Mouse (Mus musculus): Measurements from ENCODE around the gene Krt83.
"Not testable (repeated sequence)": the region's sequence is repeated elsewhere in the genome, so short reads cannot be mapped to it uniquely, and the experiment has no call there.

Gene Krt83

DNA sequence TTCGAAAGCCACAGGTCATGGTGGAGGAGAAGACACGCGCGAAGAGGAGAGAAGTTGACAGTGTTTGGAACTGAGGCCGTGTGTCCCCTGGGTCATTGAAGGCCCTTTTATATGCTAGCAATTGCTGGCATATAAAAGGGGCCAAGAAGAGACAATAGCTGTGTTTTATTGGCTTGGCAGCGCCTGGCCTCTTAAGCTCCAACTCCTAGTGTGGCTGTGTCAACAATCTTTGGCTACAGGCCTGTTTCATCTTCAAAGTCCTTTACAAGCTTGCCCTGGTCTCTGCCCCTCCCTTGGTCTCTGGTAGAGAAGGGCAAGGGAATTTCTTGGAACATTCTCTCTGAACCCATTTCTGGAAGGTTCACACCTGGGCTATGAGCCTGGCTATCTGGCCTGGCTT, at the start of gene Krt83:
TSS of gene Krt83 (minus strand) at position 82 of the 400 bp plus-strand sequence.
- no peaks in the 10 kb centered on the region for H3K27me3 ChIP-seq (ENCODE audit: control insufficient read depth, insufficient read depth, low read length, poor library complexity, severe bottlenecking)
- DNase-seq (ENCODE audit: low read depth, low spot score) = no peak

DNA sequence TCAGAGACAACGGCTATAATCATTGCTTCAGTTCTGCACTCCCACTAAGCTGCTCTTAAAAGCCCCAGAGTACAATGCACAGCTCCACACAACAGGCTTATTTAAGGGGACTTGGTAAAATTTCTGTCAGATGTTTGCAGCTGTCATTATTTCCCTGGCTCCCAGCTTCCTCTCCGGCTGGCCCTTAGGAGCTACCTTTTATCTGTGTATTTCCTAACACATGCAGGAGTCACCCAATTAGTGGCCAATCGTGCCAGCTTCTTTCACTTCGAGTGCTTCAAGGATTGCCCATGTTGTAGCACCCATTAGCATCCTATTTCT, 47.2 kb upstream of the Krt83 start:
- DNase-seq (ENCODE audit: low read depth, low spot score) = no peak
- H3K36me3 ChIP-seq (ENCODE audit: control insufficient read depth, insufficient read depth, low read length, poor library complexity, severe bottlenecking) = no peaks in the 10 kb centered on the region

More for the DNA sequence above, at the start of gene Krt83:
- H3K36me3 ChIP-seq (ENCODE audit: control insufficient read depth, insufficient read depth, low read length, poor library complexity, severe bottlenecking) = no peaks in the 10 kb centered on the region

DNA sequence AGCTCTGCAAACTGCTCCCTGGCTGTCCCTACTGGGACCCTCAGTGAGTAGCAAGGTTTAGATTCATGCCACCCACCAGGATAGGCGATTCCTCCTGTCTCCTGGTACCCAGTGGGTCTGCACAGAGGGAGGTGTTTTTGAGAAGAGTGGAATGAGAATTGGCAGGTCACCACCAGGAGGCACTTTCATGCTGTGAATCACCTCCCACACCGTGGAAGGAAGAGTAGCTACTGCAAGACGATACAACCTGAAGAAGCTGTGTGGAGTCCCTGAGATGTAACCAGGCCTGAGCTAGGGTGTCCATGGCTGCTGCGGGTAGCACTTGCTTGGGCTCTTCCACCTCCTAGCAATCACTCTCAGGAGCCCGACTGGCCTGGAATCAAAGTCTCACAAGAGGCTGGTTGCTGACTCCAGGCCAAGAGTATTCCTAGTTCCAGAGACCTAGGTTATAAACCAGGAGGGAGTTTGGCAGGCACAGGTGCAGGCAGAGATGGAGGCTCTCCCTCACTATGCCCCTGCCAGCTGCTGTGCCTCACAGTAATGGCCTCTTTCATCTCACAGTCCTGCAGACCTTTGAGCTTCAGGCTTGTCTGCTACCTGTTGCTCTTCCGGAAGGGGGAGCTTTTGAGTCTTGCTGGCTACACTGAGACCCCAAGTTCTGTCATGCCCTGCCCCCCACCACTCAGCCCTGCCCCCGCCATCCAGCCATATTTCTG, 46.7 kb upstream of the Krt83 start:
- no peak for DNase-seq (ENCODE audit: low read depth, low spot score)
- Histone ChIP-seq H3K27me3 (ENCODE audit: control insufficient read depth, insufficient read depth, low read length, poor library complexity, severe bottlenecking) (no peaks in the 10 kb centered on the region), H3K36me3 (ENCODE audit: control insufficient read depth, insufficient read depth, low read length, poor library complexity, severe bottlenecking) (no peaks in the 10 kb centered on the region)

More for the DNA sequence above, 47.2 kb upstream of the Krt83 start:
- H3K27me3 ChIP-seq (ENCODE audit: control insufficient read depth, insufficient read depth, low read length, poor library complexity, severe bottlenecking) = no peaks in the 10 kb centered on the region

- H3K27me3 ChIP-seq (ENCODE audit: control insufficient read depth, insufficient read depth, low read length, poor library complexity, severe bottlenecking) = no peaks in the 10 kb centered on the region
- DNase-seq (ENCODE audit: low read depth, low spot score) = no peak
Measured at GRCm38 (mm10) chr15:101536054-101536850, 44.9 kb upstream of the Krt83 start.

GRCm38 (mm10) chr15:101532720-101533119, 41.4 kb upstream of the Krt83 start, which contains the start of gene Krt84:
Gene Krt84, minus strand, starts transcription at chr15:101532820.
- DNase-seq (ENCODE audit: low read depth, low spot score) = no peak
- Histone ChIP-seq H3K27me3 (ENCODE audit: control insufficient read depth, insufficient read depth, low read length, poor library complexity, severe bottlenecking) (no peaks in the 10 kb centered on the region), H3K36me3 (ENCODE audit: control insufficient read depth, insufficient read depth, low read length, poor library complexity, severe bottlenecking) (no peaks in the 10 kb centered on the region)

More at GRCm38 (mm10) chr15:101536054-101536850, 44.9 kb upstream of the Krt83 start:
- no peaks in the 10 kb centered on the region for H3K36me3 ChIP-seq (ENCODE audit: control insufficient read depth, insufficient read depth, low read length, poor library complexity, severe bottlenecking)

- DNase-seq (ENCODE audit: low read depth, low spot score) = no peak
- Histone ChIP-seq H3K27me3 (ENCODE audit: control insufficient read depth, insufficient read depth, low read length, poor library complexity, severe bottlenecking) (no peaks in the 10 kb centered on the region), H3K36me3 (ENCODE audit: control insufficient read depth, insufficient read depth, low read length, poor library complexity, severe bottlenecking) (no peaks in the 10 kb centered on the region)
Measured at GRCm38 (mm10) chr15:101522556-101523232, 31.4 kb upstream of the Krt83 start.

- peak; percentile 43 for DNase-seq (ENCODE audit: low read depth, low spot score)
- H3K36me3 ChIP-seq (ENCODE audit: control insufficient read depth, insufficient read depth, low read length, poor library complexity, severe bottlenecking) = no peaks in the 10 kb centered on the region
- H3K27me3 ChIP-seq (ENCODE audit: control insufficient read depth, insufficient read depth, low read length, poor library complexity, severe bottlenecking) = no peaks in the 10 kb centered on the region
Measured at GRCm38 (mm10) chr15:101519792-101520191, 28.5 kb upstream of the Krt83 start.

GRCm38 (mm10) chr15:101517161-101517560, 25.8 kb upstream of the Krt83 start, which contains the start of gene Gm49425:
Gene Gm49425, minus strand, starts transcription at chr15:101517261.
- H3K27me3 ChIP-seq (ENCODE audit: control insufficient read depth, insufficient read depth, low read length, poor library complexity, severe bottlenecking); H3K36me3 ChIP-seq (ENCODE audit: control insufficient read depth, insufficient read depth, low read length, poor library complexity, severe bottlenecking); DNase-seq (ENCODE audit: low read depth, low spot score): not testable (repeated sequence)

DNA sequence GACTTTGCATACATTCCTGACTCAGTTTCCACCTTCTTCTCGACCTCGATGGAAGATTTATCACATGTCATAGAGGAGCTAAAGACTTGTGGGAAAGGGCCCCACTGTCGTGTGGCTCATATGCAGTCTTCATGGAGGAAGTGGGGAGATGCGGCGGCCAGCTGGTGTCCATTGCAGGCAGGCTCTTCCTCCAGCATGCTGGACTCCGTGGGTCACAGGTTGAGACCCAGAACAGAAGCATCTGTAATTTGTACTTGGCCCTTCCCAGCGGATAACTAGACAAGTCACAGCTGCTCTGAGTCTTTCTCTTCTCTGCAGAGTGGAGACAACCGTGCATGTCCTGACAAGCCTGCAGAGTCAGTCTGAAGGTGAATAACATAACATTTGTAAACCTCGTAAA, 16.9 kb upstream of the Krt83 start:
- H3K27me3 ChIP-seq (ENCODE audit: control insufficient read depth, insufficient read depth, low read length, poor library complexity, severe bottlenecking) = no peaks in the 10 kb centered on the region
- no peaks in the 10 kb centered on the region for H3K36me3 ChIP-seq (ENCODE audit: control insufficient read depth, insufficient read depth, low read length, poor library complexity, severe bottlenecking)
- DNase-seq (ENCODE audit: low read depth, low spot score) = no peak

DNA sequence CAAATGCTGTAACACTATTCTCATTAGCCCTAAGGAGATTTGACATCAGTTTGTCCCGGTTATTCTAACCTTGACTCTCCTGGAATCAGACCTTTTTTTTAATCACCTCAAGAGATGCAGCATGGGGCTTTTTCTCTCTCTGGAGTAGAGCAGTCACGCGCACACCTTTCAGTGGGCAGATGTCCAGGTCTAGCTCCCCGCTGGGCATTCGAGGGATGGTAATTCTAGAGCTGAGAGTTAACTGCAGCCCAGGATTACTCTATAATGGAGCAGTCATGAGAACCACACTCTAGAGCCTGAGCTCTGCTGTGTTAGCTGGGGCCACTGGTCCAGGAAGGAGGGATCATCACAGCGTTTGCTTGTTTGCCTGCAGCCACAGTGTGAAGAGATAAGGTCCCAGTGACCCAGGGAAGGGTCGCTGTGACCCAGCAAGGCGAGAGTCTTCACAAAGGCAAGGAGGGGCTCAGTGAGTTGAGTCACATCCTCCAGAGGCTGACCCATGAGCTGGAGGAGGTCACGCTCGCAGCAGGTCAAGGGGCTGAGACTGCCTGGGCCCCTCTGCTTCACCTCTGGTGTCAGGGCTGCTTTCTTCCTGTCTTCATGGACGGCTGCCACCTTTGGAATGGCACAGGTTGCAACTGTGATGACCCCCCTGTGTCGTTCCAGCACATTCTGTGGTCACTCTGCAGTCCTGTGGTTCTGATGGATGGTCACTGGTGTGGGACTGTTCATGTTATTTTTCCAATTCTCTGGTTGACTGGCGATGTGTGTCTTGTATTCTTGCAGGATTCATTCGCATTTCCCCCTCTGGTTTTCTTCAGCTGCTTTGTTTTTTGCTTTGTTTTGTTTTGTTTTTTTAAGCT, 15.8 kb upstream of the Krt83 start:
- DNase-seq (ENCODE audit: low read depth, low spot score) = no peak
- no peaks in the 10 kb centered on the region for H3K36me3 ChIP-seq (ENCODE audit: control insufficient read depth, insufficient read depth, low read length, poor library complexity, severe bottlenecking)
- no peaks in the 10 kb centered on the region for H3K27me3 ChIP-seq (ENCODE audit: control insufficient read depth, insufficient read depth, low read length, poor library complexity, severe bottlenecking)

DNA sequence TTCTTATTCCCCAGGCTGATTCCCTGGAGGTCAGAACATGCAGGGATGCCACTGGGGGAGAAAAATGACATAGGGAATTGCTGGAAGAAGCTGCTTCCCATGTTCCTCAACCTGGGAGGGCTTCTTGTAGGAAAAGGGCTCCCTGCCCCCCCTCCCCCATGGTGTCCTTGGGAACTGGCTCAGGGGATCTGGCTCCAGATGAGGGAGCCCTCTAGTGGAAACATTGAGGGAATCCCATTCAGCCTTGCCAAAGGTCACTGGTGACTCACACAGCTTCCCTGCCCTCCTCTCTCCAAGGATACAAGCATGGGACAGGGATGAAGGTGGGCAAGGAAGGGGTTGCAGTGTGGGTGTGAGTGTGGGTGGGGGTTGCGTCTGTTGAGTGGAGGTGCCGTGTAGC, 5.9 kb upstream of the Krt83 start:
- Histone ChIP-seq H3K27me3 (ENCODE audit: control insufficient read depth, insufficient read depth, low read length, poor library complexity, severe bottlenecking) (no peaks in the 10 kb centered on the region), H3K36me3 (ENCODE audit: control insufficient read depth, insufficient read depth, low read length, poor library complexity, severe bottlenecking) (no peaks in the 10 kb centered on the region)
- DNase-seq (ENCODE audit: low read depth, low spot score) = no peak

GRCm38 (mm10) chr15:101495266-101495665, 4.0 kb upstream of the Krt83 start:
- Histone ChIP-seq H3K36me3 (ENCODE audit: control insufficient read depth, insufficient read depth, low read length, poor library complexity, severe bottlenecking) (no peaks in the 10 kb centered on the region), H3K27me3 (ENCODE audit: control insufficient read depth, insufficient read depth, low read length, poor library complexity, severe bottlenecking) (no peaks in the 10 kb centered on the region)
- DNase-seq (ENCODE audit: low read depth, low spot score) = no peak

DNA sequence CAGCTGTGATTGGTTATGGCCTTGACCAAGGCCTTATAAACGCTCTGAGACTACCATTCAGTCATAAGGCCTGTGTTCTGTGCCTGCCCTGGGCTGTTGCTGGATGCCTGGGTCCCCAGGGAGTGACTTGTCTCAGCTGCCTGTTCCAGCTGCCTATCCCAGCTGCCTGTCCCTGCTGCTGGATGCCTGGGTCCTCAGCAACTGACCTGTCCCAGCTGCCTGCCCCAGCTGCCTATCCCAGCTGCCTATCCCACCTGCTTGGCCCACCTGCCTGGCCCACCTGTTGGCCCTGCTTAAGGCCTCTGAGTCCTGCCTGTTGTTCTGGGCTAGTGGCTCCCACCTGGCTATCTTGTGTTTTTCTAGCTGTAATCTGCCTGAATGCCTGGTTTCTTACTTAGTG, 2.9 kb upstream of the Krt83 start:
- H3K36me3 ChIP-seq (ENCODE audit: control insufficient read depth, insufficient read depth, low read length, poor library complexity, severe bottlenecking) = no peaks in the 10 kb centered on the region
- DNase-seq (ENCODE audit: low read depth, low spot score) = no peak
- H3K27me3 ChIP-seq (ENCODE audit: control insufficient read depth, insufficient read depth, low read length, poor library complexity, severe bottlenecking) = no peaks in the 10 kb centered on the region

DNA sequence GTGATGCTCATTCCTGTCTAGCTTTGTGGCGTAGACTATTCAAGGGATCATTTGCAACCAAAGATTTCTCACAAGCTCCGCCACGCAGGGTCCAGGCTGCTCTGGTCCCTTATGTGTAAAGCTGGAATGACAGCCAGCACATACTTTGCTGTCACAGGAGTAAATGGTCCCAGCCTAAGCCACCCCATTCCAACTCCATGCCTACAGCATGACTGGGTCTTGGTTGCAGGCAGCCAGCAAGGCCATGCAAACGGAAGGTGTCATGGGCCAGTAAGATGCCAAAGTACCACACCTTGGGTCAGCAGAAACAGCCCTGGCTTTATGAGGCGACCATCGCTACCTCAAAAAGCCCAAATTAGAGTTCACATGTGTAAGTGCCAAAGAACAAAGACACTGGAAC, 2.4 kb upstream of the Krt83 start:
- DNase-seq (ENCODE audit: low read depth, low spot score) = no peak
- Histone ChIP-seq H3K27me3 (ENCODE audit: control insufficient read depth, insufficient read depth, low read length, poor library complexity, severe bottlenecking) (no peaks in the 10 kb centered on the region), H3K36me3 (ENCODE audit: control insufficient read depth, insufficient read depth, low read length, poor library complexity, severe bottlenecking) (no peaks in the 10 kb centered on the region)
